Mouse (Mus musculus) stomach, embryonic 15.5 days (tissue): ENCODE data around the gene Slc25a34. TPM values are rescaled to one million over a fixed set of nuclear protein-coding genes. Genes with fewer than 3 reads are reported as not detected.

ENCODE experiments used
- ATAC-seq: fragments of 200-750 bp; cut with Nextera tagmentation; 2 replicates; pipeline ENCODE4 v1.8.0; 2017; ENCODE audit warnings: low read depth, moderate number of reproducible peaks, moderate TSS enrichment; ENCODE audit not compliant: insufficient read depth, low FRiP score
- H3K27ac ChIP-seq: fragments of 300-500 bp; sonication (generic); 2 replicates; pipeline ENCODE4 v1.5.1; 2015; ENCODE audit warnings: mild to moderate bottlenecking, inconsistent platforms
- H3K27me3 ChIP-seq: fragments of 300-500 bp; sonication (generic); replicated peaks from 2 replicates; pipeline ENCODE4 v1.6.1; 2015; ENCODE audit warnings: inconsistent platforms
- H3K36me3 ChIP-seq: fragments of 300-500 bp; sonication (generic); 2 replicates; pipeline ENCODE4 v1.6.1; 2015; ENCODE audit warnings: inconsistent platforms
- H3K4me1 ChIP-seq: fragments of 300-500 bp; sonication (generic); 2 replicates; pipeline ENCODE4 v1.6.1; 2015; ENCODE audit warnings: inconsistent platforms
- H3K4me2 ChIP-seq: fragments of 300-500 bp; sonication (generic); 2 replicates; pipeline ENCODE4 v1.6.1; 2015; ENCODE audit warnings: mild to moderate bottlenecking, inconsistent platforms
- H3K4me3 ChIP-seq: fragments of 300-500 bp; sonication (generic); replicated peaks from 2 replicates; pipeline ENCODE4 v1.5.1; 2015; ENCODE audit warnings: inconsistent platforms
- H3K9ac ChIP-seq: fragments of 300-500 bp; sonication (generic); 2 replicates; pipeline ENCODE4 v1.6.1; 2015; ENCODE audit warnings: inconsistent platforms
- H3K9me3 ChIP-seq: fragments of 300-500 bp; sonication (generic); 2 replicates; pipeline ENCODE4 v1.6.1; 2016; ENCODE audit warnings: inconsistent platforms
- WGBS: fragments of 180-500 bp; shearing (Covaris S2); methylation state at CpG from one replicate; pipeline ENCODE4 v1.1.7; 2015; 5-methylcytosine and 5-hydroxymethylcytosine counted together
- polyA plus RNA-seq: library from polyadenylated mRNA; unstranded; fragments of >200 nt; fragmentation: Nextera tagmentation; extraction: Ambion mirVana; gene quantifications from 2 replicates; pipeline ENCODE4 v1.2.1, GENCODE M21; 2015

Gene Slc25a34
- polyA plus RNA-seq, 1 experiment from 2014 or later, result 0.71 TPM

DNA sequence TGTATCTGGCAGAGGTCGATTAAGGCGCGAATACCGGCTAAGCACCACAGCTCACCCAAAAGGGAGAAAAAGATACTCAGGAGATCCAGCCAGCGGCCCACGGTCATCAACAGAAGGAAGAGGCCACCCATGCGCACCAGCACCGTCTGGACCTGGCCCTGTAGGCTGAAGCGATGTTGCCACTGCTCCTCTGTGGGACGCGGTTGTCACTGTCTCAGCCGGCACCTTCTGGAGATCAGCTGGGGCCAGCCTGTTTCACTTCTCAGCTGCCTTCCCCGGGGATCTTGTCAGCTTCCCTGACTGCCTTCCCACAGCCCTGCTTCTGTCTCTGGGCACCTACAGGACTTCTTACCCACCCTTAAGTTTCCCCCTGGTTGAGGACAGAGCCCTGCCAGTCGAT is 8.7 kb downstream of the Slc25a34 start:
- 83% methylated on average over 14 of the region's 14 CpGs for WGBS
- ATAC-seq, result no peak
- H3K9ac ChIP-seq, result no peak overlapping the region

DNA sequence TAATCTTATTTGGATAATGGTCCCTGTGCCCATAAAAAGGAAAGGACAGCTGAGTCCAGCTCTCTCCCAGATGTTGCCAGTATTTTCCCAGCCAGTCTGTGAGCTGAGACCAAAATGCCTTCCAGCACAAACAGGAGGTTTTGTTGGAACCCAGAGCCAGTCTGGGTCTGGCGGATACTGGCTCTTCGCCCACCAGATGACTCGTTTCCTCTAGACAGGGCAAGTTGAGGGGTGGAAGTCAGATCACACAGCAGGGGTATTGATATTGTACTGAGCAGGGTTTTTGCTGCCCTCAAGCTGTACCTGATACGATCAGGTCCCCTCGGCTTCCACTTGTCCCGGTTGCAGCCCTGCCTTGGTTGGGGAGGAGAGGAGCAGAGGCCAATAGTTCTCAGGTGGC is 14.1 kb downstream of the Slc25a34 start:
- 66% methylated on average over 6 of the region's 6 CpGs for WGBS
- Histone ChIP-seq H3K9me3 (no peaks in the 10 kb centered on the region), H3K4me1 (no peaks in the 10 kb centered on the region), H3K36me3 (no peaks in the 10 kb centered on the region), H3K4me2 (no peak overlapping the region), H3K27me3 (no peaks in the 10 kb centered on the region), H3K4me3 (no peak overlapping the region), H3K27ac (no peak overlapping the region), H3K9ac (no peak overlapping the region)
- no peak for ATAC-seq

More for the DNA sequence above, 8.7 kb downstream of the Slc25a34 start:
- Histone ChIP-seq H3K4me3 (no peak overlapping the region), H3K27ac (no peak overlapping the region), H3K4me2 (no peak overlapping the region), H3K9me3 (no peaks in the 10 kb centered on the region), H3K36me3 (no peaks in the 10 kb centered on the region), H3K27me3 (no peaks in the 10 kb centered on the region), H3K4me1 (peaks cover 16% of the 10 kb centered on the region)

DNA sequence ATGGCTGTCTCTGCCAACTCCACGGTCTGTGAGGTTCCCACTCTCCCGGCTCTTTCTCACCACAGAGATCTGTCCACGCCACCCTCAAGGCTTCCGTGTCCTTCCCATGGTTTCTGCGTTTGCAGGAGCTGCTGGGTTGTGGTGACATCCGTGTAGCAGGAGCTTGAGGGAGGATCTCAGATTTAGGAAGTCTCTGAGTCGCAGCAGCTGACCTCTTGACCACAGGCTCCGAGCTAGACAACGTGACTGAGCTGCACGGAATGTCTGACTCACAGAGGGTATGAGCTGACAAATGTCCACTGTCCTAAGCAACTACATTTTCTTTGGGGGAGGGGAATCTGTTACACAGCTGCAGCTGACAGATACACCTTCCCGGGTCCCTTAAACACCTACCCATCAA is 17.8 kb downstream of the Slc25a34 start, which contains the start of gene Fblim1:
Fblim1 (minus strand) TSS at position 236 of the 400 bp plus-strand sequence.
- no peak for ATAC-seq
- Histone ChIP-seq H3K36me3 (no peaks in the 10 kb centered on the region), H3K27ac (0 out of 2 replicates have a peak within 1 kb of the TSS, but pooled peaks have one; percentile 70), H3K27me3 (no peaks in the 10 kb centered on the region), H3K4me1 (peaks cover 6% of the 10 kb centered on the region), H3K4me2 (no peak within 1 kb of the TSS), H3K9ac (no peak within 1 kb of the TSS), H3K9me3 (no peaks in the 10 kb centered on the region), H3K4me3 (no peak within 1 kb of the TSS)
- WGBS, result 69% methylated on average over 11 of the region's 11 CpGs

DNA sequence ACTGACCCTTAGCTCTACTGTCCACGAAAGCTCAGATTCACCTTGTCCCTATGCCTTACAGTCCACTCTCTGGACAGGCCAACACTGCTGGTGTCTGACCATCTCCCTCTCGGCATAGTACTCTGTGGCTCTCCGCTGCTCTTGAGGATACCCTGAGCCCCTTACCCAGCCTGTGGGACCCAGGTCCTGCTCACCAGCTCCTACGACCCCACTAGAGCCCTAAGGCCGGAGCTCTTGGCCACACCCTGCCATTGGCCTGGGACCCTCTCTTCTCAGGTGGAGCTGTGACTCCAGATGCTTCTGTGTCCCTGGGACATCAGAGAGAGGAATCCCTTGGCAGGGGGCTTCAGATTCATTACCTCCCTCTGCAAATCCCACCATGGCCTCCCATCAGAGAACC is 18.2 kb downstream of the Slc25a34 start:
- Histone ChIP-seq H3K9ac (no peak overlapping the region), H3K4me2 (no peak overlapping the region), H3K4me3 (no peak overlapping the region), H3K9me3 (no peaks in the 10 kb centered on the region), H3K4me1 (peaks cover 9% of the 10 kb centered on the region), H3K27me3 (no peaks in the 10 kb centered on the region), H3K36me3 (no peaks in the 10 kb centered on the region), H3K27ac (no peak overlapping the region)
- 89% methylated on average over 5 of the region's 5 CpGs for WGBS
- no peak for ATAC-seq

DNA sequence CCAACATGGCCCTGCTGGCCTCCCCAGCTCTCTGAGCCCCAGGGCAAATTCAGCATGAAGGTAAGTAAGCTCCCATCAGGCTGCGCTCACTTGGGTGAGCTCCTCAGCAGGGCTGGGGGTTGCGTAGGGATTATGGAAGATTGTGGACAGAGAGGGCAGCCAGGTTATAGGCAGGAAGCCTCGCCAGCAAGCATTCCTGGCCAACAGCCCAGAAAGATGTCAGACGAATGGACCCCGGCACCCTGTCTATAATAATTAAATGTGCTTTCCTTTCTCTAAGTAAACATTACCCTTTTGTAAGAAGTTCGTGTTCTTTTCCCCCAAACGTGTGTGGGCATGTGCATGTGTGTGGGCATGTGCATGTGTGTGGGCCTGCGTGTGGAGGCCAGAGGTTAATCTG is 19.1 kb downstream of the Slc25a34 start:
- Histone ChIP-seq H3K27me3 (no peaks in the 10 kb centered on the region), H3K9me3 (no peaks in the 10 kb centered on the region), H3K4me2 (0 out of 2 replicates have a peak overlapping the region, but pooled peaks have one; percentile 19), H3K4me1 (peaks cover 15% of the 10 kb centered on the region), H3K9ac (no peak overlapping the region), H3K4me3 (no peak overlapping the region), H3K27ac (peak overlapping the region; percentile 70), H3K36me3 (no peaks in the 10 kb centered on the region)
- WGBS, result 37% methylated on average over 8 of the region's 8 CpGs
- no peak for ATAC-seq

DNA sequence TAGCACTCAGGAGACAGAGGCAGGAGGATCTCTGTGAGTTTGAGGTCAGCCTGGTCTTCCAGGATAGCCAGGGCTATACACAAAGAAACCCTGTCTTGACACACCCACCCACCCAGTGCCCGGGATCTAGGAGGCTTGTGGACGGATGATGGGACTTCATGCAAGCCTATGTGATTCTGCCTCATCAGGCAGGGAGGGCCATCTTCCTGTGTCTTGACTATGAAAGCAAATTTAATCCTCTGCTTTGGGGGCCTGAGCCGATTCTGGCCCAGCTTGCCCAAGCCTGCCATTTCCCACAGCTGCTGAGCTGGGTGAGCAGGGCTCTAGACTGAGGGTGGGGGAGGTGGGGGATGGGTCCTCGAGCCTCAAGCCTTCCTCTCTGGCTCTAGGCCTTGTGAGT is 19.7 kb downstream of the Slc25a34 start:
- ATAC-seq, result no peak
- Histone ChIP-seq H3K4me3 (no peak overlapping the region), H3K36me3 (no peaks in the 10 kb centered on the region), H3K4me2 (no peak overlapping the region), H3K4me1 (peaks cover 15% of the 10 kb centered on the region), H3K9ac (no peak overlapping the region), H3K27ac (peak overlapping the region; percentile 70), H3K9me3 (no peaks in the 10 kb centered on the region), H3K27me3 (no peaks in the 10 kb centered on the region)
- WGBS, result 51% methylated on average over 4 of the region's 4 CpGs

DNA sequence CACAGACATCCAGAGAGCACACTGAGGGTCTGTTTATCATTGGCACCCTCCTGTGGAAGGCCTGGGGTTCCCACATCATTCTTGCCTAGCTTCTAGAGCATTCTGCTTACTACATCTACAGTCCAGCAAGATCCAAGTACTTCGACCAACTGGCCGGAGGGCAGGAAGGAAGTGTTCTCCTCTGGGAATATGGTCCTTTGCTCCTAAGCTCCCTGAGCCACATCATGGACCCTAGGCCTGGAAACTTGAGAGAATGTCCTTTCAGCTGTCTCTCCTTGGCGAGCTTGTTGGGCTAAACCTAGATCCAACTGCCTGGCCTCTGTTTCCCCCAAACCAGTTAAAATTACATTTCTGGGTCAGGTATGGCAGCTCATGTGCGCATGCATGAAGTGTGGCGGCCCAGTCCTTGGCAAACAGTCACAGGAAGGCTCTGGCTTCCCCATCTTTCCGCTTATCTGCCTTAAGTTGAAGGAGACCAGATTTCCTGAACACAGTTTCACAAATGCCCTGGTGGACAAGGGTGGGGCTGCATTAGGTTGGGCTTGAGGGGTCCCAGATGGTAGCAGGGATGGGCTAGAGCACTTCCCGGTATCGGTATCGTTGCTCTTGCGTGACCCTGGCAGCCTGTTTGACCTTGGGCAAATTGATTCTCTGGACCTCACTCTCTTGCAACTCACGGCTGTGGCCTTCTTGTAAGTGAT is 20.9 kb downstream of the Slc25a34 start:
- H3K4me1 ChIP-seq, result peaks cover 25% of the 10 kb centered on the region
- H3K27me3 ChIP-seq, result no peaks in the 10 kb centered on the region
- no peaks in the 10 kb centered on the region for H3K9me3 ChIP-seq
- no peak overlapping the region for H3K9ac ChIP-seq
- no peak overlapping the region for H3K4me2 ChIP-seq
- no peak overlapping the region for H3K4me3 ChIP-seq
- H3K36me3 ChIP-seq, result no peaks in the 10 kb centered on the region
- no peak for ATAC-seq
- H3K27ac ChIP-seq, result 0 out of 2 replicates have a peak overlapping the region, but pooled peaks have one; percentile 1
- WGBS, result 64% methylated on average over 11 of the region's 11 CpGs

DNA sequence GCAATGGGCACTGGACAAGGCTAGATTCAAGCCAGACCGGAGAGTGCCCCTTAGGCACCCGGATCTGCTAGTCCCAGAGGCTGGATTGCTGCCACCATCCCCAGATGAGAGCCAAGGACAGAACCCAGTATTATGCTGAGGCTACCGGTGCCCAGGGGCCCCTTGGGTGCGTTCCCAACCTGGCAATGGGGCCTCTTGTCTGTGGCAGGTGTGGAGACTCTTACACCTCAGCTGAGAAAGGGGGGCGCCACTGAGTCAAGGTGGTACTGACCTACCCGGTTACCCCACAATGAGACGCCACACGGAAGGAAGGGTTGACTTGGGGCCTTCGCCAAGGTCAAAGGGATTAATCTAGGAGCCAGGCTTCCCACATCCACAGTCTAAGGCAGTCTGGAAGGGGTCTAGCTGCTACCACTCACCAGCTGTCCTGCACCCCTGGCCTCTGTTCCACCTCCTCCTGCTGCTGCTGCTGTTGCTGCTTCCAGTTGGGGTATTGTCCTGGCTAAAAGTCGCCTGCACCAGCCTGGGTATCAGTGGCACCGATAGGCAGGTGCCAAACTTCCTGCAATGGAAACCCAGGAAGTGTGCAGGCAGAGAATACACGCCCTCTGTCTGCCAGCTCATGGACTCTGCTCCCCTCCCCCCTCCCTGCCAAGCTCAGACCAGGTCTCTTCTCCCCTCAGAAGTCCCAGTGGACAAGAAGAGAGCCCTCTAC is 22.3 kb downstream of the Slc25a34 start:
- H3K36me3 ChIP-seq, result no peaks in the 10 kb centered on the region
- H3K27me3 ChIP-seq, result no peaks in the 10 kb centered on the region
- peaks cover 32% of the 10 kb centered on the region for H3K4me1 ChIP-seq
- H3K4me3 ChIP-seq, result no peak overlapping the region
- no peaks in the 10 kb centered on the region for H3K9me3 ChIP-seq
- no peak overlapping the region for H3K9ac ChIP-seq
- H3K4me2 ChIP-seq, result no peak overlapping the region
- ATAC-seq, result no peak
- WGBS, result 71% methylated on average over 12 of the region's 12 CpGs
- H3K27ac ChIP-seq, result no peak overlapping the region

DNA sequence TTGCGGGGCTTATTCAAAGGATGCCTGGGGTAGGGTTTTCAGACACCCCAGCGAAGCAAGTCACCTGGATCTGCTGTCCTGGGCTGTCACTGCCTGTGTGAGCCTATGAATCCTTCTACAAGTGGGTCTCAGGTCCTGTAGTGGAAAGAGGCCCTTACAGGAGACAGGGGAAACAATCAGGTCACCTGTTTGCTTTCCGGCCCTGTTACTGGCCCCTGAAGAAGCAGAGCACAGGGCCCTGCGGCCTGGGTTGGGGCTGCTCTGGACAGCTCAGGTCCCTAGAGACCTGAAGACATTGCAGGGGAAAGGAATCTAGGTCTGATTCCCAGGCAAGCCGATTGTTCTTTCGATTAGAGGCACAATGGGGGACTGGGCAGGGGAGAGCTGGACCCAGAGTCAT is 23.3 kb downstream of the Slc25a34 start:
- Histone ChIP-seq H3K4me2 (peak overlapping the region; percentile 89), H3K9me3 (no peaks in the 10 kb centered on the region), H3K27ac (peak overlapping the region; percentile 94; the same call in 1 of the 2 replicates), H3K27me3 (no peaks in the 10 kb centered on the region), H3K36me3 (peaks cover 1% of the 10 kb centered on the region; the same call in 1 of the 2 replicates), H3K4me1 (peaks cover 36% of the 10 kb centered on the region), H3K9ac (no peak overlapping the region), H3K4me3 (peak overlapping the region; percentile 71; the same call in 1 of the 2 replicates)
- WGBS, result 43% methylated on average over 6 of the region's 6 CpGs
- ATAC-seq, result no peak

DNA sequence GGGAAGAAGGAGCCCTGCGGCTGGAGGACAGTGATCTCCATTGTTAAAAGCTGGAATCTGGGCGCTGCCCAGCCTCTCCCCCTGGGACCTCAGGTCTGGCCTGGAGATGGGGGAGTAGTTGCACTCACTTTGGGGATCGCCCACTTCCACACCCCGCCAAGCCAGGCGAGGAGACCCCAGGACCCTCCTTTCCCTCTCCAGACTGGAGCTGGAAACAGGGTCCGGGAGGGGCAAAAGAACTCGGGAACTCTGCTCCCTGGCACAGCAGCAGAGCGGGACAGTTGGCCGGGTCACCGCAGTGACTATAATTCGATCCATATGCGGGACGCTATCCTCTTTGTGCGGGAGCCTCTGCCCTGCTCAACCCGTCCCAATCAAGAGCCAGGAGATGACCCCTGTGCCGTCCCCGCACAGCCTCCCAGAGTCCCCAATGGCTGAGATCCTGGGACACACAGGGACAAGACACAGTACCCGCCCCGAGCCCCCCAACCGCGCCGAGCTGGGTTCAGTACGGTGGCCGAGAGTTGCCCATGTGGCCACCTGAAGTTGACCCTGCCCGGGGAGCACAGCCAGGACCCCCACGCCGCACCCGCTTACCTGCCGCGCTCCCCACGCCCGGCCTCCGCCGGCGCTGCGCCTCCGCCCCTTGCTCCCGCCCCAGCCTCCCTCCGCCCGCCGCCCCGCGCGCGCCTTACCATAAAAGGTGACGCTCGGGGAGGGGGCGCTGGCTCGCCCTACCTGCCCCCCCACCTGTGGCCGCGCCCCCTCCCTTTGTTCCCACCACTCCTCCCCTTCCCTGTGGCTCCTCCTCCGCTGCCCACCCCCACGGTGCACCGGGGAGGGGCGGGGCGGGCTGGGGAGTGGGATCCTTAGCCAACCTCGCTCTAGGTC is 24.1 kb downstream of the Slc25a34 start:
- 1% methylated on average over 56 of the region's 57 CpGs for WGBS
- Histone ChIP-seq H3K9ac (peak overlapping the region; percentile 77), H3K4me3 (peak overlapping the region; percentile 71), H3K36me3 (peaks cover 9% of the 10 kb centered on the region), H3K27ac (peak overlapping the region; percentile 94), H3K27me3 (no peaks in the 10 kb centered on the region), H3K4me2 (peak overlapping the region; percentile 89), H3K4me1 (peaks cover 36% of the 10 kb centered on the region), H3K9me3 (no peaks in the 10 kb centered on the region)
- ATAC-seq, result peak; percentile 32; the same call in 1 of the 2 replicates

DNA sequence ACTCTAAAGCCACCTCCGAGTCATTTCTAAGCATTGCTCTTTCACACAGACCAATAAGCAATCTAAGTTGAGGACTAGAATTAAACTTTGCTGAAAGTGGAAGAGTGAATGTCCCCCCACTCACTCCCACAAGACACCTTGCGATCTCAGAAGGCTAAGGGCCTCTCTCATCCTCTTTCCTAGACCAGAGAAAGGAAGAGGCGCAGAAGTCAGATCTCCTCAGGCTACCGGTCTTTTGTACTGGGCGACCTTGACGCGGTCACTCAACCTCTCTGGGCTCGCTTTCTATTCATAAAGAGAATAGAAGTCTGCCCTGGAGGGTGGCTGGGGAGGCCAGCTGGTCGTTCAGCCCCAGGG is 24.7 kb downstream of the Slc25a34 start:
- no peaks in the 10 kb centered on the region for H3K27me3 ChIP-seq
- H3K36me3 ChIP-seq, result peaks cover 15% of the 10 kb centered on the region
- WGBS, result 1% methylated on average over 9 of the region's 9 CpGs
- H3K27ac ChIP-seq, result peak overlapping the region; percentile 94
- H3K4me3 ChIP-seq, result peak overlapping the region; percentile 71
- H3K4me2 ChIP-seq, result peak overlapping the region; percentile 89
- no peak for ATAC-seq
- no peaks in the 10 kb centered on the region for H3K9me3 ChIP-seq
- H3K9ac ChIP-seq, result peak overlapping the region; percentile 77
- peaks cover 30% of the 10 kb centered on the region for H3K4me1 ChIP-seq
